Mouse (Mus musculus): ENCODE results near the gene Eif2a.

GRCm38 (mm10) chr3:58487999-58488775, 37.4 kb upstream of the Eif2a start:
- TF ChIP-seq CHD2 (IDR thresholded peaks at IDR 0.05; ENCODE audit: low read depth, low read length) (no peak), ZNF384 (IDR thresholded peaks at IDR 0.05; ENCODE audit: low read depth, low read length) (no peak)
